Mouse (Mus musculus): ENCODE data around the gene Numbl.

Gene Numbl

DNA sequence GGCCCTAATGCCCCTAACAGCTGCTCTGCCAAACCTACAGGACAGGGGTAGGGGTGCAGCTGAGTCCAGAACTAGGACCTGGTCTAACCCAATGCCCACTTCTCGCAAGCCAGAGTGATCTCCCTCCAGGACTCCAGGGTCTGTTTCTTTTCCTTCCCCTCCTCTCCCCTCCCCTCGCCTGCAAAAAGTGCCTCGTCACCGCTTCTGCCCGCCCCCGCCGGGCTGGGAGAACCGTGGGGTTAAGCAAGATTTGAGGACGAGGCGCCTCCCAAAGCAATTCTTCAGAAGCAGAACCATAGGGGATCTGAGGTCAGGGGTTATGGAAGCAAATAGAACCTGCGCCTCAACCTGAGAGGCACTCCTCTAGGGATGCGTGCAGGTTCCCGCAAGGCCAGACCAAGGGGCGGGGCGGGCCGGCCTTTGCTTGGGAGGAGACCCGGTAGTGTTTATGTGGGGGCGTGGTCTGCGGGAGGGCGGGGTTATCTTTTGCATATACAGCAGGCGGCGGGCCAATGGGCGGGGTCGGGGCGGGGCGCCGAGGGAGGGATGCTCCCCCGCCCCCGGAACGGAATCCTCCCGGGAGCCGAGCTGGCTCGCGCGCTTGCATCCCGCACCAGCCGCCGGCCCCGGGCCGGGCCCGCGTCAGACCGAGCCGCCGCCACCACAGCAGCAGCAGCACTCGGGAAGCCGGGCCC lies at the start of gene Numbl:
TSS of gene Numbl (plus strand) at position 229 of the 695 bp plus-strand sequence.
- peak; percentile 97 for DNase-seq

DNA sequence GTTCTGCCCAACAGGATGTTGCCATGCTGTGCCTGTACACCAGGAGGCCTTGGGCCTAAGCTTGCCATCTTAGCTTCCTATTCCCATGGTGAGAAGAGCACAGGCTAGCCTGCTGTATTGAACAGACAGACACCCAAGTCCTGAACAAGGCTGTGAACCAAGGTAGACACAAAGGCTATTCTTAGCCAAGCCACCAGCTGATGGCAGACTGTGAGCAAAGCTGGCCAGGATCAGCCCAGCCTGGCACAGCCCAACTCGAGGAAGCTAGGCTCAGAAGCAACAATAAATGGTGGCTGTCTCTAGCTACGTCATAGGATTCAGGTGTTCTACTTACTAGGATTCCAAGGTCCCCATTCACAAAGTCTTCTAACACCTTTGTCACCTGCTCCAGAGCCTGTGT lies 45.6 kb upstream of the Numbl start:
- DNase-seq: no peak

DNA sequence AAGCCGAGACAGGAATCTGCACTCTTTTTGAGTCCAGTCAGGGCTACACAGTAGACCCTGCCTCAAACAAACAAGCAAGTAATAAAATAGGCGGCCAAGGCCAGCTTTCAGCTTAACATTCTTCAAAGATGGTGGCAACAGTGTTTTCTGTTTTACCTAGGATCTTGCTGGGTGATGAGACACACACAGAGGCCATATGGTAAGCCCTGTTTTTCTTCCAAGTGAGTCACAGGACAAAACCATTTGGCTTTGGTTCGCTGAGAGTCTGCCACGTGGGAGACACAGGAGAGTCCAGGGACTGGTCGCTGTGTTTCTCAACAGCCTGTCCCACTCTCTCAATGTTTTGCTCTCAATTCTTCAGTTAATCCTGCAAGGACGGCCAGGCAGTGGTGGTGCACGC lies 39.6 kb upstream of the Numbl start:
- no peak for DNase-seq

DNA sequence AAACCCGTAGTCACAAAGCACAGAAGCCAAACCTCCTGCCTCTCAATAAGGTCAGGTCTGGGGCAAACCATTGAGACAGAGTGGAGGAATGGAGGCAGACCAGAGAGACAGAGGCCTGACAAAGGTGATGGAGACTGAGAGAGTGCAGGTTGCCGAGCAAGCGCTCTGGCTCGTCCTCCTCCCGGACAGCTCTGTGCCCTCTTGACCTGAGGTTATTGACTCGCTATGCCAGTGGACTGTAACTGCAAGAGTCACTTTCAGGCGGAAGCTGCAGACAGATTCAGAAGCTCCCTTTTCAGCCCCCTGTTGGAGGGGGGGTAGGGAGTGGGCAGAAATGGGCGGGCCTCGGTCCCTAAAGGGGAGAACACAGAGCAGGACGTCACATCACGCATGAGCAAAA lies 38.3 kb upstream of the Numbl start:
- no peak for DNase-seq

DNA sequence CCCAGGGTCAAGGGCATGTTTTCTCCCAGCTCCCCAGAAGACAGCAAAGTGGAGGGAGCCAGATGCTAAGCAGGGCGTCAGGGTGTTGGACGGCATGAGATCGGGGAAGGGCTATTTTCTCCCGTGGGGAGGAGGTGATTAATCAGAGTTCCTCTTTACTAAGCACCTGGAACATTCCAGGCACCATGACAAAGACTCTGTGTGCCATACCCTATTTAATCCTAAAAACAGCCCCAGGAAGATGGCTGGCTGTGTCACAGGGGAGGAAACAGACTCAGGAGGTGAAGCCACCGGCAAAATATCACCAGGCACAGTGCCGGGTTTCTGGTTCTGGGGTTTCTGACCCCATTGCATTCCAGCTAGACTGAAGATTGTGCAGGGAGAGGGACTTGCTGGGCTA lies 36.3 kb upstream of the Numbl start:
- DNase-seq: no peak

DNA sequence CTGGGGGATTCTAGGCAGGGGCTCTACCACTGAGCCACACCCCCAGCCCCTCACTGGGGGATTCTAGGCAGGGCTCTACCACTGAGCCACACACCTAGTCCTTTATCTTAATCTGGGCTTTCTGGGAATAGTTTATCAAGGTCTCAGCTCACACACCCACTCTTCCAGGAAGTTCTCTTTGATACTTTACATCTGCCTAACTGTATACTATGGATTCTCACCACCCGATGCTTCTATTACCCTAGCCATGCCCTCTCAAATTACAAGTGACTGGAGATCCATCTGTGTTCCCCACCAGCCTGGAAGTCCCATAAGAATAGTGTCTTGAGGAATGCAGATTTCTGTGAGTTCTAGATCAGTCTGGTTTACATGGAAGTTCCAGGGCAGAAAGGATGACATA lies 35.7 kb upstream of the Numbl start:
- DNase-seq: no peak

DNA sequence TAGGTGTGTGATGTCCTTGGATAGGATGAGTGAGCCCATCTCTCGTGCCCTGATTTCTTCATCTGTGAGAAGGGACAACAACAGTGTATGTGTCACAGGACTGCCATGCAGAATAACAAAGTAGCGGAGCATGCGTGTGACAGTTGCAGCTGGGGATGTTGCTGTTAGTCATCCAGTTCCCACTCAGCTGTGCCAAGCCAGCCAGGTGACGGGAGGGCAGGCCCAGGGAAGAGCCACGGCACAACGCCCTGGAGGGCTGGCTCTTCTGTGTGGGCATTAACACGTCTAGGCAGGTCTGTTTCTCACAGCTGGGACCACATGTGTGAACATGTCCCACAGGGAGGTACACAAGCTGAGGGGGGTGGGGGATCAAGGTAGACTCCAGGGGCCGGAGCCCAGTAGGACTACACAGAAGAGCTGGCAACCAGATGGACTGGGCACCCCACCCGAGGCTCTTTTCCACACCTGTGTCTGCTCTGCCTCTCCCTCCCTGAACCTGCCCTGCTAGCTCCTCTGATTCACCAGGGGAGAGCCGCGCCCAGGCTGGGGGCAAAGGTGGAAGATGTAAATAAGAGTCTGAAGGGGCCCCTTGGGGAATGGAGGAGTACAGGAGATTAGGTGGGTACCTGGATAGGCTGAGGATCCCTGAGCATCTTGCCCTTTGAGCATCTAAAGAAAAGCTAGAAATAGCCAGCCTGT lies 33.2 kb upstream of the Numbl start:
- peak; percentile 14 for DNase-seq

DNA sequence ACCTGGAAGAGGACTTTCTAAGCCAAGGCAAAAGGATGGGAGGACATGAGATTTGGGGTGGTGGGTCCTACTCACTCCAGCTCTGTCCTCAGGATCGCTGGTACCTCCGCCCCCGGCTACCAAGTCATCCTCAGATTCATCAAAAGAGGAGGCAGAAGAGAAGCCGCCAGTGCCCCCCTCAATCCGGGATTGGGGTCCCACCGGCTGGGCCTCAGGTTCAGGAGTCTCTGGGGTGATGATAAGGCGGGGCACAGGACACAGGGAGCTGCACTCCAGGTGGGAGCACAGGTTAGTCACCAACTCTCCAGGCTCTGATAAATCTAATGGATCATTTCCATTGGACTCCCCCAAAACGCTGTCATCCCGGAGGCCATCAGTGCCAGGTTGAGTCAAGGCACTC lies 31.0 kb upstream of the Numbl start:
- no peak for DNase-seq

DNA sequence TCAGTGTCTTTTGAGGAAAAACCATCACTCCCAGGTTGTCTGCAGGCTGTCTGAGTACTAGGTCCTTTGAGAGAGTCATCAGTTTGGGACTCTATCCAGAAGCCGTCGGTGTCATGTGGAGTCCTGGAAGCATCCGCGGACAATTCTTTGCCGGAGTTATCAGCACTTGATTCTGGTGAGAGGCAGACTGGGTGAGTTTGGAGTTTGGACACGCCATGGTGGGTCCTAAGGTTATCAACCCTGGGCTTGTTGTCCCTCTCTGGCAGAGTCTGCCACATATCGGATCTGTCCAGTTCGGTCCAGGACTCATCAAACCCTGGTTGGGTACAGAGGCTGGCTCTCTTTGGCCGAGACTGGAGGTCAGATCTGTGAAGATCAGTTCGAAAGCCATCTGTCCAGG lies 30.6 kb upstream of the Numbl start:
- DNase-seq: no peak

DNA sequence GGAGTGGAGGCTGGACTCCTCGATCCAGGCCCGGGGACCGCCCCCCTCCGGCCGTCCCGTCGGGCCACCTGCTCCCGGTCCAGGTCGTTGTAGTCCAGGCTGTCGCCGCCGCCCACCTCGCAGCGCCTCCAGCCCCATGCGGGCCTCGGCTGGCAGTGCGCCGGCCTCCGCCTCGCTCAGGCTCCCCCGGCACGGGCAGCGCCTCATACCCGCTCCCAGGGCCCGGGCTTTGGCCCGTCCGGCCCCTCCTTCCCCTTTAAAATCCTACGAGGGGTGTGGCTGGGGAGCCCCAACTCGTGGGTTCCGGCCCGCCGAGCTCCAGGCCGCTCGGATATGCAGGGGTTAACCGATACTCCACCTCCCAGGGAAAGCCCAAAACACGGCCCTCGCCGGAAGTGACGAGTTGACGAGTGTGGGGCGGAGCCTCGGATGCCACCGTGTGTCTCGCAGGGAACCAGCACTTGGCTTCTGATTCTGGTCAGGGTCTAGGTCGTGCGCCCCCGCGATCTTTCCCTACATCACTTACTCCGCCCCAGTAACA lies 29.9 kb upstream of the Numbl start, which contains the start of gene Itpkc:
TSS of gene Itpkc (minus strand) at position 381 of the 541 bp plus-strand sequence.
- DNase-seq: peak; percentile 96

DNA sequence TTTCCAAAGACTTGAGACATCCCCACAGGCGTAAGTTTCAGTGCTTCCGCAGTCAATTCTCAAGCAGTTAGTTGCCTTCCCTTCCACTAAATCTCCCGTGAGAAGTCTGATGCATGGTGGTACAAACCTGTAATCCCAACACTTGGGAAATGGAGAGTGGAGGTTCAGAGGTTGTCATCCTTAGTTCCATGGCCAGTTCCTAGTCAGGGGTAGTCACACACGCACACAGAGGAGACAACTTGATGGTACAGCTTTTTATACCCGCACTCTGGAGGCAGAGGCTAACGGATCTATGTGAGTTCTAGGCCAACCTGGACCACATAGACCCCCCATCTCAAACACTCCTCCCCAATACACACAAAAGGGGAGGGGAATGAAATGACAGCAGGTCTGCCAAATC lies 29.4 kb upstream of the Numbl start:
- no peak for DNase-seq

DNA sequence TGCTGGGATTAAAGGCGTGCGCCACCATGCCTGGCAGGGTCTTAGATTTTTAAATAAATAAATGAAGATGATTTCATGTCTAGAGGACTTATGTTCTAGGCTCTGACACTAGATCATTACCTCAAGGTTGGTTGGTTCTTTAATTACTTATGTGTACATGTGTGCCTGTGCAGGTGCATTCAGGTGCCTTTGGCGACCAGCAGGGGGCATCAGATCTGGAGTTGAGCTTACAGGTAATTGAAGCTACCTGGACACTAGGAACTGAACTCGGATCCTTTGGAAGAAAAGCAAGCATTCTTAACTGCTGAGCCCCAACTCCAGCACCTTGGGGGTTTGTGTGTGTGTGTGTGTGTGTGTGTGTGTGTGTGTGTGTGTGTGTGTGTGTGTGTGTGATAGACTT lies 27.5 kb upstream of the Numbl start:
- DNase-seq: no peak

DNA sequence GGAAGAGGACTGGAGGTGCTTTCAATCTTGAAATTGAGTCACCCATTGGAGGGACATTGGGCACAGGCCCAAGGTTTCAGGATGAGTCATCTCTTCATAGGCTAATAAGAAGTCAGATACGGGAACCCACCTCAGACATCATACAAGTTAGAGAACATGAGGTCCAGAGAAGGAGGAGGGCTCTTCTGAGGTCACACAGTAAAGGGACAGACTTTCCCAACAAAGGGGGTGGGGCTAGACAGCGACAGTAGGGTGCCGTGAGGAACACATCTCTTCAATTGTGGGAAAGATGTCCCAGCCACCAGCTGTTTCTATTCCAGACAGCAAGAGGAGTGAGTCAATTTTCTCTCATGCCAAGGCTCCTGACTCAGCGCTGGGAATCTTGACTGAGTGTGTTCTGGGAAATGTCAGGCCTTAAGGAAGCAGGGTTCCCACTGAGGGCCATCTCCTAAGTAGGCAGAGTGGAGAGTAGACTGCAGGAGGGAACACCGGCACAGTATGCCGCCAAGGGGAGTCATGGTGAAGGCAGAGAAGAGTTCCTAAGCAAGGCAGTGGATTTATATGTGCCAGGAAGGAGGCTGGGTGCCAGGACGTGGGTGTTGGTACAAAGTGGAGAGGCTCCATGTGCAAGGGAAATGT lies 26.4 kb upstream of the Numbl start:
- DNase-seq: peak; percentile 70

DNA sequence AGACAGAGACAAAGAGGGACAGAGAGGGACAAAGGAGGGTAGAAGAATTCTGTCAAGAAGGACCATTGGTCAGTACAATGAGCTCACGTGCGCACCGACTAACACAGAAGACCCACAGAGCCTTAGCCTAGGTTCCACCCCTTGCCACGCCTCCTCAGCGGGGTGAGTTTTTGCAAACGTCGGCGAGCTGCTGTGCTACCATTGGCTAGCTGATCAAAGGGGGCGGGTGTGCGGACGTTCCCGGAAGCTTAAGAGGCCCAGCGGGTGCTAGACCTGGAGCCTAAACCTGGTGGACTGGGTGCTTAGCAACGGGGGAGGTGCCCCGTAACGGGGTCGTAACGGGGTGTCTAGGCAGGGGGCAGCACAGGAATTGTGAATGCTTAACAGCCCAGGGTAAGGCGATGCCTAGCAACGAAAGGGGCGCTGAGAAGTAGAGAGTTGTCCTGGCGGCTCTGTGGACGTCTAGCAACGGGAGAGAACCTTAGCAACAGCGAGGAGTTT lies 25.4 kb upstream of the Numbl start, which contains the start of gene Coq8b:
TSS of gene Coq8b (plus strand) at position 243 of the 501 bp plus-strand sequence.
- peak; percentile 98 for DNase-seq

DNA sequence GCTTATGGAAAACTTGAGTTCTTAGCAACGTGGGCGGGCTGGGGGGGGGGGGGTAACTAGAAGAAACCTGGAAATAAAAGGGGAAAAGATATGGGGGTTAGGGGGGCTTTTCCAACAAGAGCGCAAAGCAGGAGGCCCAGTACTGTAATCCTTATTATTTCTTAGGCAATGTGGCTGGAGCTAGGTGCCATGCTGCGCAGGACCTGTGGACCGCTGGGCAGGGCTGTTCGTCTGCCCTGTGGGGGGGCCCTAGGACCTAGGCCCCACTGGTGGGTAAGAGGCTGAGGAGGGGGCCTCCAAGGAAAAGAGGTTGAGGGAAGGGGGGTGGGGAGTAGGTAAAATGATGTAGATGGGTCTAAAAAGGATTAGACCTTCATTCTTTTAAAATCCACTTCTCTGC lies 24.9 kb upstream of the Numbl start:
- DNase-seq: no peak

DNA sequence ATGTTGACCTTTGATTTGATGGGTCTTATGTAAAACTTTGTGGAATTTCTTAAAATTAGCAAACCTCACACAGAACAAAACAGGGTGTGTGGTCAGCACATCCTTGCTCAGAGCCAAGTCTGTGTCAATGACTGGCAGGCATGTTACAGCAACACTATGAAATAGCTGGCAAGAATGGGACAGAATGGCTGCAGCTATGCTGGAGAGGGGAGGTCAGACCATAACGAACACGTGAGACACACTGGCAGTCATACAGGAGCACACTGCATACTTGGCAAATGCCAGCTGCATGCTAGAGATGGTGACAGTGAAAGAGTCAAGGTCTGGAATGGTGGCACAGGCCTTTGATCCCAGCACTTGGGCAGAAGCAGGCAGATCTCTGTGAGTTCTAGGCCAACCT lies 22.5 kb upstream of the Numbl start:
- no peak for DNase-seq

DNA sequence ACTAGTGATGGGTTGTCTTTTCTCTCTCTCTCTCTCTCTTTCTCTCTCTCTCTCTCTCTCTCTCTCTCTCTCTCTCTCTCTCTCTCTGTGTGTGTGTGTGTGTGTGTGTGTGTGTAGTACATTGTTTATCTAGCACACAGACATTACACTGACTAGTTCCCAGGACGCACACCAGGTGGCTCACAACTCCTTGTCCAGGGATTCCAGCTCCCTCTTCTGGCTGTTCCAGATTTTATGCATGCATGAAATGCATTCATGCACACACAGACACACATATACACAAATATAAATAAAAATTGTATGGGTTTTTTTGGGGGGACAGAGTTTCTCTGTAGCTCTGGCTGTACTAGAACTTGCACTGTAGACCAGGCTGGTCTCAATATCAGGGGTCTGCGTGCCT lies 20.7 kb upstream of the Numbl start:
- no peak for DNase-seq

DNA sequence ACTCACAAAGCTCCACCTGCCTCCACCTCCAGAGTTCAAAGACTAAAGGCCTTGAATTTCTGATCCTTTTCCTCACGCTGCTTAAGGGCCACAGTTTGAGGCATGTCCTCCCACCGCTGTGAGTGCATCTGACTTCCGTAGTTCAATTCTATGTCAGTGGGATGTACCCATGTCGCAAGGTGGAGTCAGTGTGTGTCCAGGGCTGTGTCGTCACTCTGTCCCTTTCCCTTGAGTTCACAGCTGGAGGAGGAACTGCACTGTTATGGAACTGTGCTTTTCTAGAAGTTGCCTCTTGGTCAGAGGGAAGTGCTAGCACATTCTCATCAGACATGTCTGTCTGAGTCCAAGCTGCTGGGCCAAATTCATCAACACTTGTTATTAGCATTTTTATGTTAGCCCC lies 19.7 kb upstream of the Numbl start:
- DNase-seq: peak; percentile 64

DNA sequence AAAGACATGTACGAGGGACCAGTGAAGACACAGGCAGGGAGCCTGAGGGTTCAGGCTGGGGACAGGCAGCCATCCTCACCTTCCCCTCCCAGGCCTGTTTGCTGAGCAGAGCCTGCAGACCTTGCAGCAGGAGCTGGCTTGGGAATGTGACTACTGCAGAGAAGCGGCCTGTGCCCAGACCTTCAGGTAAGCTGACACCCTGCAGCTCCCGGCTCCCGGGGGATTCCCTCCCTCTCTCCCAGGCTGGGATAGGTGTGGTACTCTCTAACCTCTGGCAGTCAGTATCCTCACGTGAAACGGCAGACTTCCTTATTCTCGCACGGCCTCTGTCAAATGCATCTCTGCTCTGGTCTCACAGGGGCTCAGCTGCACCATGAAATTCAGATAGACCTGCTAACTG lies 15.0 kb upstream of the Numbl start:
- no peak for DNase-seq

DNA sequence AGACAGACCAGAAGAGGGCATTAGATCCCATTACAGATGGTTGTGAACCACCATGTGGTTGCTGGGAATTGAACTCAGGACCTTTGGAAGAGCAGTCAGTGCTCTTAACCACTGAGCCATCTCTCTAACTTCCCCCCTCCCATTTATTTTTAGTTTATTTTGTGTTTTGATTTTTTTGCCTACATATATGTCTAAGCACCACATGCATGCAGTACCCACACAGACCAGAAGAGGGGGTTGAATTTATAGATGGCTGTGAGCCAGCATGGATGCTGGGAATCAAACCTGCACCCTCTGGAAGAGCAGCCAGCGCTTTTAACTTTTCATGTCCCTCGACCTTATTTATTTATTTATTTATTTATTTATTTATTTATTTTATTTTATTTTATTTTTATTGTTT lies 14.1 kb upstream of the Numbl start:
- peak; percentile 53 for DNase-seq

DNA sequence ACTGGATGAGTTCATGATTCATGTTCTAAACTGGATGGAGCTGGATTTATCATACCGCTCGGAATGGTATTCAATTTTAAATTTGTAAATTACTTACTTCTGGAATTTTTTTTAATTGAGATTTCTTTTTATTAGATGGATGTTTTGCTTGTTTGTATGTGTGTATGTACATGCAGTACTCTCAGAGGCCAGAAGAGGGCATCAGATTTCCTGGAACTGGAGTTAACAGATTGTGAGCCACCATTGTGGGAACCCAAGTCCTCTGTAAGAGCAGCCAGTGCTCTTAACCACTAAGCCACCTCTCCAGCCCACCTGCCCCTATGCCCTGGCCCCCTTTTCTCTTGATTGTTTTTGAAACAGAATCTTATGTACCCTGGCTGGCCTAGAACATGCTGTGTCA lies 9.1 kb upstream of the Numbl start:
- peak; percentile 65 for DNase-seq

DNA sequence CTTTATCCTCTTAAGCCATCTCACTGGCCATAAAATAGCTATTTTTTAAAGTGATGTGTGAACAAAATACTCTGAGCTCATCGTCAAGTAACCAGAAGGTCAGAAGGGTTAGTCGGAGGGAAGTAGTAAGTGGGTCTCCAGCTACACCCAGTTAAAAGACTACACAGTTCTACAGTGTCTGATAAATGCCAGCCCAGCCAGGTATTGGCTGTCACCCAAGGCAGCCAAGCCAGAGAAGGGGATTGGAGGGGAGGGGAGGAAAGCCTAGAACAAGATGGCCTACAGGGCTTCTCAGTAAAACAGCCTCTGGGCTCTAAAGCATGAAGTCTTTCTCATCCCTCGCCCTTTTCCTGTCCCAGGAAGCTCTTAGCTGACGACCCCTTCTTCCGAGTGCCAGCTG lies 8.3 kb upstream of the Numbl start:
- no peak for DNase-seq

DNA sequence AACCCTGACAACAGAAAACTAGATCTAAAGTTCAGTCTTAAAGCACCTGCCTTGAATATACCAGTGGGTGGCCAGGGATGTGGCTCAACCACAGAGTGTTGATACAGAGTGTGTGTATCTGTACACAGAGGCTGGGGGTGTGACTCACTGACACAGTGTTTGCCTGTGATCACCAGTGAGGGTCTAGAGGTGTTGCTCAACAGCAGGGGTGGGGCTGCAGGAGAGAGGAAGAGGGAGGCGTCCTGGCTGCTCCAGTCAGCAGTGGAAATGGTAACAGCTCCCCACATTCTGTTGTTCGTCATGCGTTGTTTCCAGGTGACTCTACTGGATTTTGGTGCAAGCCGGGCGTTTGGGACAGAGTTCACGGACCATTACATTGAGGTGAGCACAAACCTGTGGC lies 6.3 kb upstream of the Numbl start:
- peak; percentile 73 for DNase-seq

DNA sequence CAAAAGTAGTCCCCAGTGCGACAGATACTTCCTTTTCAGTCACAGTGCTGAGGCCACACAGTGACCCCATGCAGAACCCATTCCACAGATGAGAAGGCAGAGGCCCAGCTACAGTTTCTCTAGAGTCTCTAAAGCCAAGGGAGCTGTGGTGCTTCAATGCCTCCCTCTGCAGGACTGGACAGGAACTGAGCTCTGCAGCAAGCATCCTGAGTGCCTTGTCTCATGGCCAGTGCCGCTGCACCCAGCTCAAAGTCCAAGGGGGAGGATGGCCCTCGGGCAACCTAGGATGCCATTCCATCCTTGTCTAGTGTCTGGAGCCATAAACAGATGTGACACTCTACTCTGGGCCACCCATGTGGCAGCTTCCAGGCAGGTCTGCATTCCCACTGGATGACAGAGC lies 2.5 kb upstream of the Numbl start:
- peak; percentile 22 for DNase-seq
